Mouse (Mus musculus) CH12.LX (cell line): ENCODE measurements at regions not wholly inside any gene's neighbourhood (a gene's known extent, or its start where the extent isn't known, plus 50 kb on each side); places are given as distances from the start of the nearest gene placed in this dataset.

Source experiments
- DNase-seq: peaks from one replicate; pipeline ENCODE4 v3.0.0-alpha.2; 2013; ENCODE audit errors: extremely low read depth
- H3K27ac ChIP-seq: 2 replicates; pipeline ENCODE4 v1.5.1; 2012; ENCODE audit warnings: low read depth, mild to moderate bottlenecking, control low read depth, moderate library complexity; ENCODE audit not compliant: insufficient read depth
- H3K27me3 ChIP-seq: replicated peaks from 2 replicates; pipeline ENCODE3; 2012; ENCODE audit warnings: inconsistent platforms
- H3K36me3 ChIP-seq, 2 experiments: replicated peaks in 1 of 2; 2 replicates each; pipeline versions ENCODE3 to v1.6.1; 2012; ENCODE audit warnings: inconsistent platforms in 1 of 2, low read length in 1 of 2, mild to moderate bottlenecking in 1 of 2, mixed read lengths in 1 of 2, moderate library complexity in 1 of 2; ENCODE audit not compliant: control insufficient read depth in 1 of 2, insufficient read depth in 1 of 2
- H3K4me1 ChIP-seq, 2 experiments: 2 replicates each; pipeline ENCODE4 v1.6.1; 2012; ENCODE audit warnings: inconsistent platforms in 1 of 2, moderate library complexity in 1 of 2; ENCODE audit not compliant: insufficient read depth in 2 of 2, control insufficient read depth in 1 of 2
- H3K4me2 ChIP-seq: 2 replicates; pipeline ENCODE4 v1.6.1; 2012; ENCODE audit warnings: low read depth, mild to moderate bottlenecking, control low read depth; ENCODE audit not compliant: poor library complexity, insufficient read depth, severe bottlenecking
- H3K4me3 ChIP-seq, 3 experiments: fragments of 150-350 bp in 1 of 3; sonication (generic) in 1 of 3; replicated peaks in 1 of 3; 2 replicates each; pipeline versions ENCODE3 to v1.5.1; 2011 to 2012; ENCODE audit warnings: low read depth in 2 of 3, low read length in 2 of 3, mild to moderate bottlenecking in 2 of 3, moderate library complexity in 2 of 3, control low read depth in 1 of 3, improper control_type of control experiment in 1 of 3, inconsistent platforms in 1 of 3, mixed read lengths in 1 of 3; ENCODE audit not compliant: poor library complexity in 1 of 3
- H3K79me2 ChIP-seq: replicated peaks from 2 replicates; pipeline ENCODE4 v1.6.1; 2012; ENCODE audit warnings: mild to moderate bottlenecking, moderate library complexity; ENCODE audit not compliant: control insufficient read depth, poor library complexity, insufficient read depth, severe bottlenecking; ENCODE audit errors: extremely low read depth
- H3K9ac ChIP-seq: 2 replicates; pipeline ENCODE4 v1.6.1; 2012; ENCODE audit warnings: low read depth, mild to moderate bottlenecking, control low read depth, moderate library complexity; ENCODE audit not compliant: insufficient read depth
- H3K9me3 ChIP-seq: replicated peaks from 2 replicates; pipeline ENCODE3; 2012; ENCODE audit warnings: low read length, inconsistent platforms, mixed read lengths
- CHD1 ChIP-seq: IDR thresholded peaks from 2 replicates; pipeline ENCODE4 v1.6.1; 2012; ENCODE audit warnings: low read depth, low read length, improper control_type of control experiment, inconsistent platforms
- EP300 ChIP-seq: IDR thresholded peaks from 2 replicates; pipeline ENCODE4 v1.6.1; 2011; ENCODE audit warnings: low read length, improper control_type of control experiment
- ETS1 ChIP-seq: conservative IDR thresholded peaks from 2 replicates; pipeline ENCODE4 v1.6.1; 2012; ENCODE audit warnings: low read depth, mild to moderate bottlenecking, inconsistent platforms, low read length, improper control_type of control experiment, moderate library complexity
- IRF4 ChIP-seq: IDR thresholded peaks from 2 replicates; pipeline ENCODE4 v1.6.1; 2014; ENCODE audit warnings: low read depth, mild to moderate bottlenecking, inconsistent platforms, low read length, improper control_type of control experiment
- JUN ChIP-seq: IDR thresholded peaks from 2 replicates; pipeline ENCODE4 v1.6.1; 2011; ENCODE audit warnings: low read depth, mild to moderate bottlenecking, low read length, improper control_type of control experiment, moderate library complexity; ENCODE audit not compliant: insufficient read depth
- JUND ChIP-seq: conservative IDR thresholded peaks from 2 replicates; pipeline ENCODE4 v1.6.1; 2011; ENCODE audit warnings: low read depth, low read length, improper control_type of control experiment
- KAT2A ChIP-seq: IDR thresholded peaks from 2 replicates; pipeline ENCODE4 v1.6.1; 2012; ENCODE audit warnings: low read length, improper control_type of control experiment, inconsistent platforms; ENCODE audit not compliant: insufficient replicate concordance
- MEF2A ChIP-seq: IDR thresholded peaks from 2 replicates; pipeline ENCODE4 v1.6.1; 2014; ENCODE audit warnings: low read depth, mild to moderate bottlenecking, inconsistent platforms, low read length, improper control_type of control experiment, borderline replicate concordance
- MXI1 ChIP-seq: IDR thresholded peaks from 2 replicates; pipeline ENCODE4 v1.6.1; 2011; ENCODE audit warnings: mild to moderate bottlenecking, low read depth, low read length, improper control_type of control experiment
- MYC ChIP-seq: IDR thresholded peaks from 2 replicates; pipeline ENCODE4 v1.6.1; 2011; ENCODE audit warnings: low read depth, mild to moderate bottlenecking, improper control_type of control experiment, low read length
- NELFE ChIP-seq: IDR thresholded peaks from 2 replicates; pipeline ENCODE4 v1.6.1; 2011; ENCODE audit warnings: low read depth, low read length, improper control_type of control experiment
- PAX5 ChIP-seq: IDR thresholded peaks from 2 replicates; pipeline ENCODE4 v1.6.1; 2012; ENCODE audit warnings: low read length, inconsistent platforms, mixed read lengths
- RCOR1 ChIP-seq: conservative IDR thresholded peaks from 2 replicates; pipeline ENCODE4 v1.6.1; 2012; ENCODE audit warnings: low read depth, mild to moderate bottlenecking, inconsistent platforms, low read length, improper control_type of control experiment
- SIN3A ChIP-seq: IDR thresholded peaks from 2 replicates; pipeline ENCODE4 v1.6.1; 2012; ENCODE audit warnings: low read length, improper control_type of control experiment, inconsistent platforms
- SMC3 ChIP-seq: IDR thresholded peaks from 2 replicates; pipeline ENCODE4 v1.6.1; 2011; ENCODE audit warnings: low read depth, low read length, improper control_type of control experiment
- TCF12 ChIP-seq: IDR thresholded peaks from 2 replicates; pipeline ENCODE4 v1.6.1; 2014; ENCODE audit warnings: low read depth, mild to moderate bottlenecking, inconsistent platforms, low read length, improper control_type of control experiment
- USF1 ChIP-seq: IDR thresholded peaks from 2 replicates; pipeline ENCODE4 v1.6.1; 2014; ENCODE audit warnings: low read depth, mild to moderate bottlenecking, inconsistent platforms, low read length, improper control_type of control experiment
- USF2 ChIP-seq: conservative IDR thresholded peaks from 2 replicates; pipeline ENCODE4 v1.6.1; 2011; ENCODE audit warnings: low read depth, low read length, improper control_type of control experiment
- ZC3H11A ChIP-seq: IDR thresholded peaks from 2 replicates; pipeline ENCODE4 v1.6.1; 2012; ENCODE audit warnings: low read depth, mild to moderate bottlenecking, inconsistent platforms, low read length, improper control_type of control experiment
- ZKSCAN1 ChIP-seq: IDR thresholded peaks from 2 replicates; pipeline ENCODE4 v1.6.1; 2012; ENCODE audit warnings: low read depth, inconsistent platforms, low read length, improper control_type of control experiment, borderline replicate concordance
- ZMIZ1 ChIP-seq: IDR thresholded peaks from 2 replicates; pipeline ENCODE4 v1.6.1; 2012; ENCODE audit warnings: low read depth, mild to moderate bottlenecking, inconsistent platforms, low read length, improper control_type of control experiment
- ZNF384 ChIP-seq: IDR thresholded peaks from 2 replicates; pipeline ENCODE4 v1.6.1; 2012; ENCODE audit warnings: low read depth, low read length, improper control_type of control experiment, inconsistent platforms
- dilution Hi-C: fragments of 300-500 bp; cut with MboI; formaldehyde crosslinking; loops from 2 replicates; pipeline ENCODE4 v1.14.3; 2020; ENCODE audit warnings: low sequenced_read_pairs; ENCODE audit not compliant: extremely low pct_unique_long_range_greater_than_20kb, extremely low pct_ligation_motif_present
- in situ Hi-C: fragments of 300-500 bp; cut with MboI; formaldehyde crosslinking; loops from 3 replicates; pipeline ENCODE4 v1.14.3; 2019; ENCODE audit warnings: low sequenced_read_pairs, low pct_ligation_motif_present, low pct_unique_long_range_greater_than_20kb, mixed read lengths

- H3K9ac ChIP-seq = no peak overlapping the region
- TF ChIP-seq IRF4 = no peak
- no peak for TF ChIP-seq JUND
- TF ChIP-seq MEF2A = no peak
- no peak for TF ChIP-seq NELFE
- no peak for TF ChIP-seq ZNF384
- no peak for TF ChIP-seq USF2
- TF ChIP-seq RCOR1 = no peak
- TF ChIP-seq KAT2A = no peak
- TF ChIP-seq MXI1 = no peak
- no peak for TF ChIP-seq SMC3
- no peak for TF ChIP-seq TCF12
- TF ChIP-seq ZKSCAN1 = no peak
- no peak for TF ChIP-seq ZC3H11A
- no peak for TF ChIP-seq SIN3A
- no peak for TF ChIP-seq PAX5
- TF ChIP-seq CHD1 = no peak
- TF ChIP-seq USF1 = no peak
- no peak for TF ChIP-seq ZMIZ1
Observed at GRCm38 (mm10) chr2:131739022-131739421, 120.5 kb downstream of the Erv3 start.

GRCm38 (mm10) chr2:131734740-131735378 is 124.7 kb downstream of the Erv3 start:
- H3K4me2 ChIP-seq = no peak overlapping the region
- H3K79me2 ChIP-seq = no peaks in the 10 kb centered on the region
- no peak overlapping the region for H3K27ac ChIP-seq
- no peaks in the 10 kb centered on the region for H3K36me3 ChIP-seq
- no peak overlapping the region for H3K9ac ChIP-seq
- DNase-seq = no peak
- no peaks in the 10 kb centered on the region for H3K4me1 ChIP-seq
- no peak for TF ChIP-seq JUN
- TF ChIP-seq EP300 = no peak
- no peak for TF ChIP-seq ETS1
- no peak for TF ChIP-seq MYC
- TF ChIP-seq ZNF384 = no peak
- no peak for TF ChIP-seq USF1
- dilution Hi-C loops (no loop called here), in situ Hi-C loops (no loop called here)
- no peak overlapping the region for H3K4me3 ChIP-seq
- H3K9me3 ChIP-seq = no peaks in the 10 kb centered on the region
- peaks cover 90% of the 10 kb centered on the region for H3K27me3 ChIP-seq

More at GRCm38 (mm10) chr2:131739022-131739421, 120.5 kb downstream of the Erv3 start:
- Histone ChIP-seq H3K27me3 (peaks cover 65% of the 10 kb centered on the region), H3K4me1 (no peaks in the 10 kb centered on the region), H3K36me3 (no peaks in the 10 kb centered on the region), H3K4me2 (no peak overlapping the region), H3K4me3 (no peak overlapping the region), H3K79me2 (no peaks in the 10 kb centered on the region), H3K27ac (no peak overlapping the region), H3K9me3 (no peaks in the 10 kb centered on the region)
- in situ Hi-C loops = no loop called here
- DNase-seq = no peak
- dilution Hi-C loops = no loop called here
